Mouse (Mus musculus) ES-Bruce4 (cell line): Measurements from ENCODE around the gene Akap6.

Experiments used
- CTCF ChIP-seq: IDR thresholded peaks from one replicate; pipeline ENCODE4 v1.8.1; 2011; ENCODE audit warnings: low read depth, low read length
- EP300 ChIP-seq: IDR thresholded peaks from 2 replicates; pipeline ENCODE4 v1.6.1; 2011; ENCODE audit warnings: low read depth, low read length; ENCODE audit not compliant: insufficient read depth

GRCm38 (mm10) chr12:52697407-52698109, 1.6 kb upstream of the Akap6 start:
- TF ChIP-seq CTCF (no peak), EP300 (no peak)
